Mouse (Mus musculus) embryonic facial prominence, embryonic 14.5 days (tissue): ENCODE measurements around the gene Tac1. TPM values are rescaled to one million over a fixed set of nuclear protein-coding genes. Genes with fewer than 3 reads are reported as not detected.
A peak's percentile ranks its signal among the peaks of the same experiment; 100 is the strongest.
"Not testable (repeated sequence)": the region's sequence is repeated elsewhere in the genome, so short reads cannot be mapped to it uniquely, and the experiment has no call there.

Experiments used
- ATAC-seq: fragments of 200-750 bp; cut with Nextera tagmentation; 2 replicates; pipeline ENCODE4 v1.8.0; 2017; ENCODE audit warnings: low read depth, moderate number of reproducible peaks, moderate TSS enrichment
- DNase-seq: peaks from one replicate; pipeline ENCODE4 v3.0.0-alpha.2; 2015; ENCODE audit warnings: low spot score
- H3K27ac ChIP-seq: fragments of 300-500 bp; sonication (generic); replicated peaks from 2 replicates; pipeline ENCODE4 v1.5.1; 2014; ENCODE audit warnings: low read depth, mild to moderate bottlenecking, low read length, moderate library complexity
- H3K27me3 ChIP-seq: fragments of 300-500 bp; sonication (generic); replicated peaks from 2 replicates; pipeline ENCODE4 v1.6.1; 2014; ENCODE audit warnings: low read length; ENCODE audit not compliant: control insufficient read depth, insufficient read depth
- H3K36me3 ChIP-seq: fragments of 300-500 bp; sonication (generic); 2 replicates; pipeline ENCODE4 v1.6.1; 2014; ENCODE audit warnings: low read length, mixed read lengths; ENCODE audit not compliant: control insufficient read depth, insufficient read depth
- H3K4me1 ChIP-seq: fragments of 300-500 bp; sonication (generic); 2 replicates; pipeline ENCODE4 v1.6.1; 2014; ENCODE audit warnings: antibody characterized with exemption, low read length; ENCODE audit not compliant: control insufficient read depth, insufficient read depth
- H3K4me2 ChIP-seq: fragments of 300-500 bp; sonication (generic); 2 replicates; pipeline ENCODE4 v1.6.1; 2014; ENCODE audit warnings: low read depth, mild to moderate bottlenecking, low read length, moderate library complexity, mixed read lengths
- H3K4me3 ChIP-seq: fragments of 300-500 bp; sonication (generic); 2 replicates; pipeline ENCODE4 v1.5.1; 2014; ENCODE audit warnings: low read depth, mild to moderate bottlenecking, low read length
- H3K9ac ChIP-seq: fragments of 300-500 bp; sonication (generic); 2 replicates; pipeline ENCODE4 v1.6.1; 2014; ENCODE audit warnings: low read depth, mild to moderate bottlenecking, low read length, moderate library complexity, mixed read lengths
- H3K9me3 ChIP-seq: fragments of 300-500 bp; sonication (generic); 2 replicates; pipeline ENCODE4 v1.6.1; 2016; ENCODE audit warnings: low read length; ENCODE audit not compliant: control insufficient read depth
- WGBS: fragments of 180-500 bp; shearing (Covaris S2); extraction: QIAGEN DNeasy Blood & Tissue Kit; methylation state at CpG from one replicate; pipeline ENCODE4 v1.1.7; 2014; 5-methylcytosine and 5-hydroxymethylcytosine counted together
- polyA plus RNA-seq: library from polyadenylated mRNA; unstranded; fragments of >200 nt; fragmentation: Nextera tagmentation; extraction: Ambion mirVana; gene quantifications from 2 replicates; pipeline ENCODE4 v1.2.1, GENCODE M21; 2014

The Tac1 gene
- polyA plus RNA-seq, result 17.0 and 18.0 TPM in 2 replicates

DNA sequence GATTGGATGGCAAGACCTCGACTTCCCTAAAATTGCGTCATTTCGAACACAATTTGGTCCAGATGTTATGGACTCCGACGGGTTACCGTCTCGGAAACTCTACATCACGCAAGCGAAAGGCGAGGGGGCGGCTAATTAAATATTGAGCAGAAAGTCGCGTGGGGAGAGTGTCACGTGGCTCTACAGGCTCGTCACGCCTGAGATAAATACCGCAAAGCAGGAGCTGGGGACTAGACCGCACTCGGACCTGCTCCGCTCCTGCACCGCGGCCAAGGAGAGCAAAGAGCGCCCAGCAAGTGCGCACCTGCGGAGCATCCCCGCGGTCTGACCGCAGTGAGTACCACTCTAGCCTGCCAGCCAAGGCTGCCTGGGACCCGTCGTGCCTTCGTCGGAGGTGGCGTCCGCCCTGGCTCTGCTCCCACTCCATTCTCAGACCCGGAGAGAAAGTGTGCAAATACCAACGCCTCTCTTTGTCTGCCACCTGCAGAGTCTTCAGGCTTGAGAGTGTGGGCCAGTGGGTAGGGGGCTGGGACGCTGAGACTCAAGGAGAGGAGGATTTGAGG lies at the start of gene Tac1:
TSS of gene Tac1 (plus strand) at position 51 of the 563 bp plus-strand sequence.
- under 1% methylated on average over 37 of the region's 37 CpGs for WGBS
- ATAC-seq, result peak; percentile 44; the same call in 1 of the 2 replicates
- Histone ChIP-seq H3K9me3 (no peaks in the 10 kb centered on the region), H3K27ac (no peak within 1 kb of the TSS), H3K4me2 (peak within 1 kb of the TSS; percentile 65), H3K36me3 (no peaks in the 10 kb centered on the region), H3K4me3 (peak within 1 kb of the TSS; percentile 39), H3K9ac (peak within 1 kb of the TSS; percentile 45), H3K27me3 (peaks cover 38% of the 10 kb centered on the region), H3K4me1 (peaks cover 20% of the 10 kb centered on the region)
- DNase-seq, result peak; percentile 40

DNA sequence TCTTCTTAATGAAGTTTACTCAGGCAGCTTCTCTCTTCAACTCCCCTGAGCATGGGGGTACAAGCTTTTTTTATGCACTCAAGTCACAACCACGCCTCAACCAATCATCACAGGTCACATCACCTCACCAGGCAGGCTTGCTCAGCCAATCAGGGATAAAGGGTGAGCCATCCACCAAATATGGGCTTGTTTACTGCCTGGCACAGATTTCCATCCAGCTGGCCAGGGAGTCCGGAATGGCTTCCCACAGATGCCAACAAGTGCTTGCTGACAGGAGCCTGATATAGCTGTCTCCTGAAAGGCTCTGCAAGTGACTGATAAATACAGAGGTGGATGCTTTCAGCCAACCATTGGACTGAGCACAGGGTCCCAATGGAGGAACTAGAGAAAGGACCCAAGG lies 11.2 kb upstream of the Tac1 start:
- ATAC-seq, H3K36me3 ChIP-seq, H3K27ac ChIP-seq, H3K9me3 ChIP-seq, H3K4me1 ChIP-seq, H3K27me3 ChIP-seq, H3K4me3 ChIP-seq, H3K4me2 ChIP-seq, DNase-seq, H3K9ac ChIP-seq: not testable (repeated sequence)
- 82% methylated on average over 2 of the region's 2 CpGs for WGBS

DNA sequence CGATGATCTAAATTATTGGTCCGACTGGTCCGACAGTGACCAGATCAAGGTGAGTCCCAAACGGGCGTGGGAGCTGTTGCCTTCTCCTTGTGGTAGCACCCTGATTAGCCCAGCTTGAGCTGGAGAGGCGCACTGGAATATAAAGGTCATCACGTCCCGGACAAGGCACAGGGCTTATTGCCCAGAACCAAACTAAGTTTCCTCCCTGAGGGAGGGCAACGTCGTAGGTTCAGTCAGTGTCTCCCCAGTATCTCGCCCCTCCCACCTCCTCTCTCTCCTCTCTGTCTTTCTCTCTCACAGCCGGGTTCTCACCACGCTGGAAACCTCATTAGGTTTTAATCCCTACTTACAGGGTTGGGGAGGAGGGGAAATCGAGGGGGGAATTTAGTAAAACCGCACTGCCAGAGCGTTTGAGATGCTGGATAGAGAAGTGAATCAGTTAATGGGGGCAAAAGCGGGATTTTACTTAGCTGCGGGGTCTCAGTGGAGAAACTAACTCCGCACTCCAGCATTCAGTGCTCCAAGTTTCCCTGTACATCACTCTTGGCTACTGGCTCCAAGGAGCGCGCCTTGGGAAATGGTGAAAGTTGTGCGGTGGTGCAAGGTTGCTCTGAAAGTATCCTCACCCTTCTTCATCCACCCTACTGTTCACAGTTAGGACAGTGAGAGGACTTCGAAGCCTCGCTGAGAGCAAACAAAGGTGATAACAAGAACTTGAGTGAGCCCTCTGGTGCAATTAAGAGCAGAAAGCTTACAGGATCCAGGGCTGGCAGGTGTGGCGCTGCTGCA lies 1.2 kb downstream of the Tac1 start:
- no peak overlapping the region for H3K27ac ChIP-seq
- H3K4me2 ChIP-seq, result peak overlapping the region; percentile 65
- H3K9me3 ChIP-seq, result no peaks in the 10 kb centered on the region
- peak overlapping the region; percentile 45 for H3K9ac ChIP-seq
- peaks cover 38% of the 10 kb centered on the region for H3K27me3 ChIP-seq
- peak; percentile 9 for DNase-seq
- ATAC-seq, result no peak
- WGBS, result 1% methylated on average over 25 of the region's 25 CpGs
- no peaks in the 10 kb centered on the region for H3K36me3 ChIP-seq
- H3K4me1 ChIP-seq, result peaks cover 20% of the 10 kb centered on the region
- H3K4me3 ChIP-seq, result peak overlapping the region; percentile 39

DNA sequence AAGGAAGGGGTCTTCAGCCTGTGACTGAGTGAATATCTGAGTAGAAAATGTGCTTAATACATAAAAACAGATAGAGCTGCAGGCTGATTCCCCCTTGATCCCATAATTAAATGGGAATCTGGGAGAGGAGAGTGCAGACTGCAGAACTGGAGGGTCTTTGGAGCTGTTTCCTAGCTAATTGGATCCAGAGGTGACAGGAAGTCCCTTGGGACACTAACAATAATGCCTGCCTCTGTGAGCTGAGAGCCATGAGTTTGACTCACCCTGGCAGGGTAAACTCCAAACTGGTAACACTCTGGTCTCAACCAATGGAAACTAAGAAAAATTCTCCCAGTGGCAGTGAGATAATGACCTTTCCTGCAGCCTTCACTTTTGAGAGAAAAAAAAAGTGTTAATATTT lies 3.5 kb downstream of the Tac1 start:
- Histone ChIP-seq H3K27ac (no peak overlapping the region), H3K36me3 (no peaks in the 10 kb centered on the region), H3K9ac (no peak overlapping the region), H3K4me2 (no peak overlapping the region), H3K4me1 (peaks cover 20% of the 10 kb centered on the region), H3K9me3 (no peaks in the 10 kb centered on the region), H3K4me3 (no peak overlapping the region), H3K27me3 (peaks cover 38% of the 10 kb centered on the region)
- peak; percentile 61; the same call in 1 of the 2 replicates for ATAC-seq
- peak; percentile 33 for DNase-seq

DNA sequence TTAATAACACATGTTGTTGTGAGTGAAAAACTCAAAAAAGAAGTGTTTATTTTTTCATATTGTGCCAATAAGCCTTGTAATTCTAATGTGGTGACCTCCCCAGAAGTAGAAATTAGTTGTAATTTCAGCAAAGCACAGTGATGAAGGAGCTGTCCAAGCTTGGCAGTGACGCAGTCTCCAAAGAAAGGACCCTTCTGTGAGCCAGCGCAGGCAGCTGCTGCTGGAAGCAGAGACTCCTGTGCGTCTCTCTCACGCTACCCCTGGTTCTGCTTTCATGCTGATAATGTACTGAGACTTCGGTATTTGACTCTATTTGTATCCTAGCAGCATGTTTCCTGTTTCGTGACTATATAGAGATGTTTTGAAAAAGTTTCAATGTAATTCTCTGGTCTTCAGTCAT lies 7.8 kb downstream of the Tac1 start:
- Histone ChIP-seq H3K4me1 (no peaks in the 10 kb centered on the region), H3K36me3 (no peaks in the 10 kb centered on the region), H3K4me3 (no peak overlapping the region), H3K9me3 (no peaks in the 10 kb centered on the region), H3K4me2 (no peak overlapping the region), H3K27ac (no peak overlapping the region), H3K27me3 (peaks cover 2% of the 10 kb centered on the region; the same call in 1 of the 2 replicates), H3K9ac (no peak overlapping the region)
- ATAC-seq (no peak), DNase-seq (peak; percentile 30)
- WGBS, result 15% methylated on average over 6 of the region's 6 CpGs

DNA sequence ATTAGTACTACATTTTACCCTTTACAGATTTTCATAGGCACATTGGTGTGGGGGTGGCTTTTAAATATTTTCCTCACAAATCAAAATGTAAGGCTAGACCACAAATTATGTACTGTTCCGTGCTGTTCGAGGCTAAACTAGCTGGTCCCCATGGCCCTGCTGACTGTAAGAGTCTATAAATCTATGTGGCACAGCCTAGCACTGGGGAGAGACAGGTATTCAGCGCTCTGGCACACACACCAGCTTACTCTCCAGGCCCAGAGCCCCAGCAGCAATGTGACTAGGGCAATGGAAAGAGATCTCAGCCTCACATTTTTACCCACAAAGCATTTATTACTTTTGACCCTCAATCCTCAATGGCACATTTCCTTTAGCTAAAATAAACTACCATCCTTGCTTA lies 9.9 kb downstream of the Tac1 start:
- WGBS, result 92% methylated on average over 3 of the region's 3 CpGs
- H3K4me2 ChIP-seq, result no peak overlapping the region
- H3K27ac ChIP-seq, result no peak overlapping the region
- DNase-seq, result no peak
- no peaks in the 10 kb centered on the region for H3K36me3 ChIP-seq
- no peak for ATAC-seq
- H3K27me3 ChIP-seq, result peaks cover 2% of the 10 kb centered on the region; the same call in 1 of the 2 replicates
- no peaks in the 10 kb centered on the region for H3K9me3 ChIP-seq
- no peak overlapping the region for H3K9ac ChIP-seq
- H3K4me1 ChIP-seq, result no peaks in the 10 kb centered on the region
- H3K4me3 ChIP-seq, result no peak overlapping the region

DNA sequence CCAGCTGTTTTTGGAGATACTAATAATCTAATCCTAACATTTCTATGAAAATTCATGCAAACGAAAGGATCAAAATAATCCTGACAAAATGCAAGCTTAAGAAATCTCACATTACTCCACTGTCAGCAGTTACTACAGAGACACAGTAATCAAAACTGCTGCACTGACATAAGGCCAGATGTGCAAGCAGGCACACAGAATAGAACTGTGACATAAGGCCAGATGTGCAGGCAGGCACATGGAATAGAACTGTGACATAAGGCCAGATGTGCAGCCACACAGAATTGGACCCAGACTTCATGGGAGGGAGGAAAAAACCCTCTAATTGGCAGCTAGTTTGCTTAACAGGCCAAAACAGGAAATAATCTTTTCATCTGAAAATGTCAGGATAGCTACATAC lies 16.5 kb downstream of the Tac1 start:
- no peaks in the 10 kb centered on the region for H3K9me3 ChIP-seq
- peak; percentile 26 for DNase-seq
- no peaks in the 10 kb centered on the region for H3K36me3 ChIP-seq
- no peak overlapping the region for H3K4me2 ChIP-seq
- H3K27me3 ChIP-seq, result no peaks in the 10 kb centered on the region
- WGBS, result 49% methylated on average over 1 of the region's 1 CpGs
- no peaks in the 10 kb centered on the region for H3K4me1 ChIP-seq
- H3K4me3 ChIP-seq, result no peak overlapping the region
- no peak for ATAC-seq
- H3K9ac ChIP-seq, result no peak overlapping the region
- H3K27ac ChIP-seq, result no peak overlapping the region

DNA sequence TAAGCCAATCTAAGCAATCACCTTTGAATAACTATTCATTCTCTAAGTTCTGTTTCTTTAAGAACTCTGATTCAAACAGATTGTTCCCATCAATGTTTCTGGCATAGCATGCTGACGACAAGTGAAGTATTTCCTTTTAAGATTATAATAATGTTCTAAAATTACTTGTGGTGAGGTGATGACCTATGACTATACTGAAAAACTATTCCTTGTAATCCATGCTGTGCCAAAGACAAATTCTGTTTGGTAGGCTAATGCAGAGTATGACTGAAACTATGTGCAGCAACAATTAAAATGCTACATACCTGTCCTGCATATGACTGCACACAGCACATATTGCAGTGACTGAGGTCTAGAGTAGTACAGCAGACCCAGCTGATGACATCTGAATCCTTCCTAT lies 23.4 kb downstream of the Tac1 start:
- Histone ChIP-seq H3K36me3 (no peaks in the 10 kb centered on the region), H3K4me2 (no peak overlapping the region), H3K27me3 (no peaks in the 10 kb centered on the region), H3K27ac (no peak overlapping the region), H3K4me3 (no peak overlapping the region), H3K9ac (no peak overlapping the region), H3K4me1 (no peaks in the 10 kb centered on the region), H3K9me3 (no peaks in the 10 kb centered on the region)
- ATAC-seq, result no peak
- no peak for DNase-seq
- 25% methylated on average over 1 of the region's 1 CpGs for WGBS

DNA sequence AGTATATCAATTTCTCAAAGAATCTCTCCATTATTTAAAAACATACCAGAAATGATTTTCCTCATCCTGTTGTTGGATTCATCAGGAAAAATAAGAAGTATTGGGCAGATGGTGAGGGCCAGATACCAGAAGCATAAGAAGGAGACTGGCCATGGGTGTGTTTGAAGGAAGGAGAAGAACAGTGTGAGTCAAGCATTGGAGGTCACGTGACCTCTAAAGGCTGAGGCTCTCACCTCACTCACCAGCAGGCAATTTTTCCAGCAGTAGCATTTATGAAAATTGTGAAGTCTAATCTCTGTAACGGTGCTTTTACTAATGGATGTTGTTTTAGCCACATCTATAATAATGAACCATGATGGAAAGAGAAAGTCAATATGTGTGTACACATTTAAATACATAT lies 39.8 kb downstream of the Tac1 start:
- no peaks in the 10 kb centered on the region for H3K4me1 ChIP-seq
- H3K4me3 ChIP-seq, result no peak overlapping the region
- no peak for ATAC-seq
- no peaks in the 10 kb centered on the region for H3K36me3 ChIP-seq
- no peak for DNase-seq
- WGBS, result 80% methylated on average over 2 of the region's 2 CpGs
- H3K9ac ChIP-seq, result no peak overlapping the region
- H3K27me3 ChIP-seq, result no peaks in the 10 kb centered on the region
- no peak overlapping the region for H3K4me2 ChIP-seq
- H3K27ac ChIP-seq, result no peak overlapping the region
- no peaks in the 10 kb centered on the region for H3K9me3 ChIP-seq
